ENCODE assay signal across 16 mouse cellular contexts in genomic region chr8:34623783-34624182, GRCm38 (mm10).
"Had no signal": no experiment of that assay in that cellular context is flagged by ENCODE, and none has a peak within 500 bp of the region (broad histone marks: within the 10 kb centered on the region; RNA-seq: fewer than 3 reads in every experiment).

No protein-coding gene starts in this region.

- H3K9me3 ChIP-seq: limb, embryonic 15.5 days; liver, embryonic 12.5 days; midbrain, embryonic 15.5 days; neural tube, embryonic 13.5 days had no signal

- H3K36me3 ChIP-seq: limb, embryonic 15.5 days; liver, embryonic 12.5 days; midbrain, embryonic 15.5 days; neural tube, embryonic 13.5 days had no signal

- DNase-seq: kidney, adult 11 months; kidney, adult 9 months; kidney, postnatal 36 days; lung, embryonic 14.5 days; lung, postnatal 10 days; lung, postnatal 4 days; right cerebral cortex, adult 18-20 months; right cerebral cortex, postnatal 25 days; thymus, postnatal 25 days had no signal

- H3K4me3 ChIP-seq: limb, embryonic 15.5 days; liver, embryonic 12.5 days; midbrain, embryonic 15.5 days; neural tube, embryonic 13.5 days had no signal

- ATAC-seq: liver, embryonic 12.5 days; midbrain, embryonic 15.5 days had no signal

- H3K27me3 ChIP-seq: limb, embryonic 15.5 days; liver, embryonic 12.5 days; midbrain, embryonic 15.5 days; neural tube, embryonic 13.5 days had no signal

- H3K4me2 ChIP-seq: limb, embryonic 15.5 days; liver, embryonic 12.5 days; lung, embryonic 14.5 days; midbrain, embryonic 11.5 days; midbrain, embryonic 15.5 days; neural tube, embryonic 13.5 days had no signal

- H3K9ac ChIP-seq: limb, embryonic 15.5 days; liver, embryonic 12.5 days; lung, embryonic 14.5 days; midbrain, embryonic 15.5 days; neural tube, embryonic 13.5 days had no signal

- H3K27ac ChIP-seq: kidney, postnatal 0 days; limb, embryonic 15.5 days; liver, embryonic 12.5 days; midbrain, embryonic 15.5 days; neural tube, embryonic 13.5 days; stomach, postnatal 0 days had no signal

- H3K4me1 ChIP-seq: limb, embryonic 15.5 days; liver, embryonic 12.5 days; midbrain, embryonic 15.5 days had no signal
